Mouse (Mus musculus) stomach, embryonic 16.5 days (tissue): ENCODE measurements around the gene Plg. TPM values are rescaled to one million over a fixed set of nuclear protein-coding genes. Genes with fewer than 3 reads are reported as not detected.

Experiments
- ATAC-seq: fragments of 200-750 bp; cut with Nextera tagmentation; 2 replicates; pipeline ENCODE4 v1.8.0; 2017; ENCODE audit warnings: moderate number of reproducible peaks, moderate TSS enrichment; ENCODE audit not compliant: insufficient read depth, low FRiP score
- H3K27ac ChIP-seq: fragments of 300-500 bp; sonication (generic); 2 replicates; pipeline ENCODE4 v1.5.1; 2014; ENCODE audit warnings: low read length
- H3K27me3 ChIP-seq: fragments of 300-500 bp; sonication (generic); 2 replicates; pipeline ENCODE4 v1.6.1; 2014; ENCODE audit warnings: low read length, control low read depth, mixed read lengths; ENCODE audit not compliant: control insufficient read depth, insufficient read depth
- H3K36me3 ChIP-seq: fragments of 300-500 bp; sonication (generic); 2 replicates; pipeline ENCODE4 v1.6.1; 2014; ENCODE audit warnings: low read length; ENCODE audit not compliant: control insufficient read depth, insufficient read depth
- H3K4me1 ChIP-seq: fragments of 300-500 bp; sonication (generic); 2 replicates; pipeline ENCODE4 v1.6.1; 2014; ENCODE audit warnings: low read length, control low read depth, mixed read lengths; ENCODE audit not compliant: control insufficient read depth, insufficient read depth
- H3K4me2 ChIP-seq: fragments of 300-500 bp; sonication (generic); 2 replicates; pipeline ENCODE4 v1.6.1; 2014; ENCODE audit warnings: low read depth, low read length, mixed read lengths
- H3K4me3 ChIP-seq: fragments of 300-500 bp; sonication (generic); replicated peaks from 2 replicates; pipeline ENCODE4 v1.5.1; 2014; ENCODE audit warnings: mild to moderate bottlenecking, low read length
- H3K9ac ChIP-seq: fragments of 300-500 bp; sonication (generic); 2 replicates; pipeline ENCODE4 v1.6.1; 2014; ENCODE audit warnings: low read length
- H3K9me3 ChIP-seq: fragments of 300-500 bp; sonication (generic); replicated peaks from 2 replicates; pipeline ENCODE4 v1.6.1; 2016; ENCODE audit warnings: low read length, control low read depth; ENCODE audit not compliant: control insufficient read depth
- WGBS: fragments of 180-500 bp; shearing (Covaris S2); extraction: QIAGEN DNeasy Blood & Tissue Kit; methylation state at CpG from one replicate; pipeline ENCODE4 v1.1.7; 2014; 5-methylcytosine and 5-hydroxymethylcytosine counted together
- polyA plus RNA-seq: library from polyadenylated mRNA; unstranded; fragments of >200 nt; fragmentation: Nextera tagmentation; extraction: Ambion mirVana; gene quantifications from 2 replicates; pipeline ENCODE4 v1.2.1, GENCODE M21; 2015

Plg gene
- polyA plus RNA-seq, 1 experiment from 2014 or later = 13.9 TPM

GRCm38 (mm10) chr17:12461168-12461567 lies 82.8 kb downstream of the Plg start:
- H3K4me2 ChIP-seq = no peak overlapping the region
- no peak for ATAC-seq
- H3K4me1 ChIP-seq = no peaks in the 10 kb centered on the region
- no peak overlapping the region for H3K4me3 ChIP-seq
- H3K9me3 ChIP-seq = no peaks in the 10 kb centered on the region
- H3K27ac ChIP-seq = no peak overlapping the region
- no peaks in the 10 kb centered on the region for H3K27me3 ChIP-seq
- H3K36me3 ChIP-seq = no peaks in the 10 kb centered on the region
- no peak overlapping the region for H3K9ac ChIP-seq

GRCm38 (mm10) chr17:12466501-12467000 lies 88.1 kb downstream of the Plg start:
- H3K9me3 ChIP-seq = no peaks in the 10 kb centered on the region
- no peak overlapping the region for H3K4me3 ChIP-seq
- H3K27ac ChIP-seq = no peak overlapping the region
- H3K4me1 ChIP-seq = no peaks in the 10 kb centered on the region
- no peaks in the 10 kb centered on the region for H3K36me3 ChIP-seq
- ATAC-seq = no peak
- WGBS = 65% methylated on average over 4 of the region's 4 CpGs
- no peak overlapping the region for H3K9ac ChIP-seq
- no peaks in the 10 kb centered on the region for H3K27me3 ChIP-seq
- H3K4me2 ChIP-seq = no peak overlapping the region

GRCm38 (mm10) chr17:12467642-12468041 lies 89.2 kb downstream of the Plg start:
- Histone ChIP-seq H3K27me3 (no peaks in the 10 kb centered on the region), H3K4me3 (no peak overlapping the region), H3K9me3 (no peaks in the 10 kb centered on the region), H3K4me1 (no peaks in the 10 kb centered on the region), H3K9ac (no peak overlapping the region), H3K36me3 (no peaks in the 10 kb centered on the region), H3K27ac (no peak overlapping the region), H3K4me2 (no peak overlapping the region)
- 75% methylated on average over 3 of the region's 3 CpGs for WGBS
- no peak for ATAC-seq

- Histone ChIP-seq H3K9ac (no peak overlapping the region), H3K4me3 (no peak overlapping the region), H3K27me3 (no peaks in the 10 kb centered on the region), H3K4me1 (no peaks in the 10 kb centered on the region), H3K4me2 (no peak overlapping the region), H3K36me3 (no peaks in the 10 kb centered on the region), H3K27ac (no peak overlapping the region), H3K9me3 (no peaks in the 10 kb centered on the region)
- no peak for ATAC-seq
- 75% methylated on average over 5 of the region's 5 CpGs for WGBS
Measured at GRCm38 (mm10) chr17:12468745-12469144, 90.3 kb downstream of the Plg start.

Other genes with a start within 250 kb of the Plg start
- 28.2 and 35.6 TPM in 2 replicates for gene Map3k4, start 59.8 kb upstream of the Plg start, polyA plus RNA-seq
- 0.30 and 0.46 TPM in 2 replicates for gene Slc22a3, start 129.1 kb downstream of the Plg start, polyA plus RNA-seq
- 0.06 TPM in 1 of 2 replicates, not detected in the other for gene Slc22a2, start 205.5 kb downstream of the Plg start, polyA plus RNA-seq